Mouse (Mus musculus): ENCODE results near the gene Fbxo11.

DNA sequence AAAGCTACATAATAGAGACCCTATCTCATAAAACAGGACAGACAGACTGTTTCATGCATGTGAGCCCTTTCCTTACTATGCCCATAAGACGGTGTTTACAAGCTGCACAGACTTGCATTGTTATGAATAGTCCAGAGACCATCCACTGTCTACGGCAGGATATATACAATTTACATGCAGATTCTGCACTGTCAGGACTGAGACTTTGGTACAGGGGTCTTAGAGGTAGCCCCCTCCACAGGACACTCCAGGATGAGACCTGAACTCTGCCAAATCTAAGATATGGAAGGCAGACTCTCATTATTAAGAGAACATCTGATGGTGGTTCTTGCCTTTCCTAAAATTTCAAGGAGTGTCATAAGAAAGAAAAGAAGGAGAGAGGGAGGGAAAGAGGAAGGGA is 6.8 kb downstream of the Fbxo11 start:
- TF ChIP-seq CTCF (IDR thresholded peaks at IDR 0.05; ENCODE audit: borderline replicate concordance, control insufficient read depth, extremely low read depth, insufficient read depth, low read length, poor library complexity) (no peak), POLR2A (IDR thresholded peaks at IDR 0.05; ENCODE audit: control insufficient read depth, extremely low read depth, insufficient read depth, low read length, poor library complexity) (no peak)
